Mouse (Mus musculus): Measurements from ENCODE around the gene 4930435E12Rik.

The 4930435E12Rik gene

GRCm38 (mm10) chr16:38769529-38769928 is 59.0 kb downstream of the 4930435E12Rik start:
- no peak for DNase-seq (ENCODE audit: low spot score)

GRCm38 (mm10) chr16:38768386-38768785 is 60.2 kb downstream of the 4930435E12Rik start:
- no peak for DNase-seq (ENCODE audit: low spot score)

GRCm38 (mm10) chr16:38767761-38768160 is 60.8 kb downstream of the 4930435E12Rik start:
- no peak for DNase-seq (ENCODE audit: low spot score)

GRCm38 (mm10) chr16:38766671-38767070 is 61.9 kb downstream of the 4930435E12Rik start:
- no peak for DNase-seq (ENCODE audit: low spot score)

- DNase-seq (ENCODE audit: low spot score): no peak
Observed at GRCm38 (mm10) chr16:38763508-38763907, 65.0 kb downstream of the 4930435E12Rik start.

GRCm38 (mm10) chr16:38762401-38762800 is 66.1 kb downstream of the 4930435E12Rik start:
- DNase-seq (ENCODE audit: low spot score): no peak

Measured in c-Kit-positive CD71-positive TER-119-positive erythroid progenitor cells, embryonic 14.5 days (primary cell).